Mouse (Mus musculus) hindbrain, embryonic 15.5 days (tissue): ENCODE data around the gene Znhit1. TPM values are rescaled to one million over a fixed set of nuclear protein-coding genes. Genes with fewer than 3 reads are reported as not detected.

Experiments
- ATAC-seq: fragments of 200-750 bp; cut with Nextera tagmentation; 2 replicates; pipeline ENCODE4 v1.8.0; 2017; ENCODE audit warnings: low read depth, moderate number of reproducible peaks, moderate TSS enrichment; ENCODE audit not compliant: low FRiP score
- H3K27ac ChIP-seq: fragments of 300-500 bp; sonication (generic); replicated peaks from 2 replicates; pipeline ENCODE4 v1.5.1; 2015; ENCODE audit warnings: mild to moderate bottlenecking, inconsistent platforms
- H3K27me3 ChIP-seq: fragments of 300-500 bp; sonication (generic); 2 replicates; pipeline ENCODE4 v1.6.1; 2015; ENCODE audit warnings: control low read depth, inconsistent platforms
- H3K36me3 ChIP-seq: fragments of 300-500 bp; sonication (generic); 2 replicates; pipeline ENCODE4 v1.6.1; 2015; ENCODE audit warnings: control low read depth, inconsistent platforms
- H3K4me1 ChIP-seq: fragments of 300-500 bp; sonication (generic); replicated peaks from 2 replicates; pipeline ENCODE4 v1.6.1; 2015; ENCODE audit warnings: control low read depth, inconsistent platforms
- H3K4me2 ChIP-seq: fragments of 300-500 bp; sonication (generic); 2 replicates; pipeline ENCODE4 v1.6.1; 2015; ENCODE audit warnings: moderate library complexity, mild to moderate bottlenecking, inconsistent platforms
- H3K4me3 ChIP-seq: fragments of 300-500 bp; sonication (generic); 2 replicates; pipeline ENCODE4 v1.5.1; 2015; ENCODE audit warnings: mild to moderate bottlenecking, inconsistent platforms
- H3K9ac ChIP-seq: fragments of 300-500 bp; sonication (generic); 2 replicates; pipeline ENCODE4 v1.6.1; 2015; ENCODE audit warnings: inconsistent platforms
- H3K9me3 ChIP-seq: fragments of 300-500 bp; sonication (generic); 2 replicates; pipeline ENCODE4 v1.6.1; 2016; ENCODE audit warnings: control low read depth, inconsistent platforms
- WGBS: fragments of 180-500 bp; shearing (Covaris S2); methylation state at CpG from one replicate; pipeline ENCODE4 v1.1.7; 2015; 5-methylcytosine and 5-hydroxymethylcytosine counted together
- polyA plus RNA-seq: library from polyadenylated mRNA; unstranded; fragments of >200 nt; fragmentation: Nextera tagmentation; extraction: Ambion mirVana; gene quantifications from 2 replicates; pipeline ENCODE4 v1.2.1, GENCODE M21; 2015

The Znhit1 gene
- polyA plus RNA-seq, 1 experiment from 2014 or later: 145 TPM

- ATAC-seq: no peak
- 52% methylated on average over 3 of the region's 3 CpGs for WGBS
- Histone ChIP-seq H3K27ac (no peak overlapping the region), H3K27me3 (peaks cover 49% of the 10 kb centered on the region), H3K9me3 (no peaks in the 10 kb centered on the region), H3K36me3 (no peaks in the 10 kb centered on the region), H3K4me2 (no peak overlapping the region), H3K4me1 (peaks cover 19% of the 10 kb centered on the region), H3K4me3 (no peak overlapping the region), H3K9ac (no peak overlapping the region)
These were observed 36.5 kb upstream of the Znhit1 start for GRCm38 (mm10) chr5:137024318-137024717.

GRCm38 (mm10) chr5:137015913-137016312, 28.1 kb upstream of the Znhit1 start:
- no peak overlapping the region for H3K4me2 ChIP-seq
- WGBS: 85% methylated on average over 3 of the region's 3 CpGs
- H3K4me1 ChIP-seq: no peaks in the 10 kb centered on the region
- no peak overlapping the region for H3K27ac ChIP-seq
- no peak for ATAC-seq
- 0 out of 2 replicates have a peak, but pooled peaks cover 3% of the 10 kb centered on the region for H3K27me3 ChIP-seq
- H3K36me3 ChIP-seq: no peaks in the 10 kb centered on the region
- no peak overlapping the region for H3K9ac ChIP-seq
- H3K4me3 ChIP-seq: no peak overlapping the region
- H3K9me3 ChIP-seq: no peaks in the 10 kb centered on the region

- Histone ChIP-seq H3K9ac (no peak overlapping the region), H3K4me1 (no peaks in the 10 kb centered on the region), H3K27ac (no peak overlapping the region), H3K9me3 (no peaks in the 10 kb centered on the region), H3K27me3 (no peaks in the 10 kb centered on the region), H3K4me3 (no peak overlapping the region), H3K4me2 (no peak overlapping the region), H3K36me3 (no peaks in the 10 kb centered on the region)
- no peak for ATAC-seq
- WGBS: 70% methylated on average over 15 of the region's 15 CpGs
These were observed 24.7 kb upstream of the Znhit1 start for GRCm38 (mm10) chr5:137012401-137012950.

- Histone ChIP-seq H3K9me3 (no peaks in the 10 kb centered on the region), H3K27ac (no peak overlapping the region), H3K9ac (no peak overlapping the region), H3K4me1 (no peaks in the 10 kb centered on the region), H3K4me2 (no peak overlapping the region), H3K36me3 (no peaks in the 10 kb centered on the region), H3K27me3 (no peaks in the 10 kb centered on the region), H3K4me3 (no peak overlapping the region)
- no peak for ATAC-seq
- WGBS: 24% methylated on average over 3 of the region's 3 CpGs
These were observed 22.2 kb upstream of the Znhit1 start for GRCm38 (mm10) chr5:137009988-137010387.

- H3K4me1 ChIP-seq: no peaks in the 10 kb centered on the region
- no peaks in the 10 kb centered on the region for H3K9me3 ChIP-seq
- H3K27me3 ChIP-seq: no peaks in the 10 kb centered on the region
- 68% methylated on average over 8 of the region's 8 CpGs for WGBS
- H3K9ac ChIP-seq: no peak overlapping the region
- H3K4me2 ChIP-seq: no peak overlapping the region
- no peaks in the 10 kb centered on the region for H3K36me3 ChIP-seq
- no peak for ATAC-seq
- H3K27ac ChIP-seq: no peak overlapping the region
- H3K4me3 ChIP-seq: no peak overlapping the region
These were observed 19.5 kb upstream of the Znhit1 start for GRCm38 (mm10) chr5:137007276-137007675.

GRCm38 (mm10) chr5:137000612-137001011, 12.8 kb upstream of the Znhit1 start:
- Histone ChIP-seq H3K27me3 (no peaks in the 10 kb centered on the region), H3K27ac (no peak overlapping the region), H3K4me2 (no peak overlapping the region), H3K4me1 (no peaks in the 10 kb centered on the region), H3K9ac (no peak overlapping the region), H3K9me3 (no peaks in the 10 kb centered on the region), H3K4me3 (no peak overlapping the region), H3K36me3 (peaks cover 6% of the 10 kb centered on the region)
- 92% methylated on average over 2 of the region's 2 CpGs for WGBS
- ATAC-seq: no peak

GRCm38 (mm10) chr5:136999449-136999848, 11.6 kb upstream of the Znhit1 start:
- H3K9me3 ChIP-seq: no peaks in the 10 kb centered on the region
- H3K4me2 ChIP-seq: no peak overlapping the region
- H3K27ac ChIP-seq: no peak overlapping the region
- H3K36me3 ChIP-seq: peaks cover 17% of the 10 kb centered on the region
- 75% methylated on average over 4 of the region's 5 CpGs for whole genome bisulfite sequencing
- ATAC-seq: no peak
- no peaks in the 10 kb centered on the region for H3K27me3 ChIP-seq
- H3K4me1 ChIP-seq: no peaks in the 10 kb centered on the region
- H3K4me3 ChIP-seq: no peak overlapping the region
- H3K9ac ChIP-seq: no peak overlapping the region

GRCm38 (mm10) chr5:136989801-136990200, 2.0 kb upstream of the Znhit1 start:
- H3K4me1 ChIP-seq: peaks cover 23% of the 10 kb centered on the region
- no peak overlapping the region for H3K27ac ChIP-seq
- H3K4me3 ChIP-seq: no peak overlapping the region
- no peak for ATAC-seq
- H3K4me2 ChIP-seq: no peak overlapping the region
- 95% methylated on average over 6 of the region's 6 CpGs for WGBS
- H3K27me3 ChIP-seq: no peaks in the 10 kb centered on the region
- H3K9me3 ChIP-seq: no peaks in the 10 kb centered on the region
- peaks cover 54% of the 10 kb centered on the region for H3K36me3 ChIP-seq
- H3K9ac ChIP-seq: no peak overlapping the region

GRCm38 (mm10) chr5:136988420-136988819, 599 bp upstream of the Znhit1 start:
- peak overlapping the region; percentile 81 for H3K4me3 ChIP-seq
- peak overlapping the region; percentile 89 for H3K9ac ChIP-seq
- no peak for ATAC-seq
- 58% methylated on average over 7 of the region's 7 CpGs for WGBS
- H3K4me1 ChIP-seq: peaks cover 23% of the 10 kb centered on the region
- peak overlapping the region; percentile 95; the same call in 1 of the 2 replicates for H3K27ac ChIP-seq
- no peaks in the 10 kb centered on the region for H3K27me3 ChIP-seq
- H3K4me2 ChIP-seq: peak overlapping the region; percentile 92
- peaks cover 42% of the 10 kb centered on the region for H3K36me3 ChIP-seq
- H3K9me3 ChIP-seq: no peaks in the 10 kb centered on the region

- Histone ChIP-seq H3K9me3 (no peaks in the 10 kb centered on the region), H3K36me3 (peaks cover 33% of the 10 kb centered on the region), H3K27me3 (no peaks in the 10 kb centered on the region), H3K4me3 (peak overlapping the region; percentile 81), H3K27ac (peak overlapping the region; percentile 95), H3K4me2 (peak overlapping the region; percentile 92), H3K9ac (peak overlapping the region; percentile 89), H3K4me1 (peaks cover 23% of the 10 kb centered on the region)
- WGBS: under 1% methylated on average over 67 of the region's 67 CpGs
- ATAC-seq: peak; percentile 71
These were observed 485 bp downstream of the Znhit1 start for GRCm38 (mm10) chr5:136987138-136987933.

GRCm38 (mm10) chr5:136986695-136987137, 1.1 kb downstream of the Znhit1 start, which contains the start of gene Plod3:
Gene Plod3 (plus strand): TSS chr5:136987019.
- ATAC-seq: peak; percentile 93
- Histone ChIP-seq H3K27ac (peak within 1 kb of the TSS; percentile 95), H3K4me1 (peaks cover 23% of the 10 kb centered on the region), H3K4me3 (peak within 1 kb of the TSS; percentile 81), H3K9ac (peak within 1 kb of the TSS; percentile 89), H3K36me3 (peaks cover 33% of the 10 kb centered on the region), H3K4me2 (peak within 1 kb of the TSS; percentile 92), H3K27me3 (no peaks in the 10 kb centered on the region), H3K9me3 (no peaks in the 10 kb centered on the region)
- under 1% methylated on average over 26 of the region's 26 CpGs for WGBS

- Histone ChIP-seq H3K4me3 (no peak overlapping the region), H3K9me3 (no peaks in the 10 kb centered on the region), H3K4me2 (no peak overlapping the region), H3K27ac (no peak overlapping the region), H3K27me3 (no peaks in the 10 kb centered on the region), H3K4me1 (peaks cover 23% of the 10 kb centered on the region), H3K36me3 (peaks cover 27% of the 10 kb centered on the region), H3K9ac (no peak overlapping the region)
- 59% methylated on average over 14 of the region's 14 CpGs for WGBS
- no peak for ATAC-seq
These were observed 3.0 kb downstream of the Znhit1 start for GRCm38 (mm10) chr5:136984828-136985227.
